Mouse (Mus musculus): ENCODE data around the gene Stk32b.

The Stk32b gene

DNA sequence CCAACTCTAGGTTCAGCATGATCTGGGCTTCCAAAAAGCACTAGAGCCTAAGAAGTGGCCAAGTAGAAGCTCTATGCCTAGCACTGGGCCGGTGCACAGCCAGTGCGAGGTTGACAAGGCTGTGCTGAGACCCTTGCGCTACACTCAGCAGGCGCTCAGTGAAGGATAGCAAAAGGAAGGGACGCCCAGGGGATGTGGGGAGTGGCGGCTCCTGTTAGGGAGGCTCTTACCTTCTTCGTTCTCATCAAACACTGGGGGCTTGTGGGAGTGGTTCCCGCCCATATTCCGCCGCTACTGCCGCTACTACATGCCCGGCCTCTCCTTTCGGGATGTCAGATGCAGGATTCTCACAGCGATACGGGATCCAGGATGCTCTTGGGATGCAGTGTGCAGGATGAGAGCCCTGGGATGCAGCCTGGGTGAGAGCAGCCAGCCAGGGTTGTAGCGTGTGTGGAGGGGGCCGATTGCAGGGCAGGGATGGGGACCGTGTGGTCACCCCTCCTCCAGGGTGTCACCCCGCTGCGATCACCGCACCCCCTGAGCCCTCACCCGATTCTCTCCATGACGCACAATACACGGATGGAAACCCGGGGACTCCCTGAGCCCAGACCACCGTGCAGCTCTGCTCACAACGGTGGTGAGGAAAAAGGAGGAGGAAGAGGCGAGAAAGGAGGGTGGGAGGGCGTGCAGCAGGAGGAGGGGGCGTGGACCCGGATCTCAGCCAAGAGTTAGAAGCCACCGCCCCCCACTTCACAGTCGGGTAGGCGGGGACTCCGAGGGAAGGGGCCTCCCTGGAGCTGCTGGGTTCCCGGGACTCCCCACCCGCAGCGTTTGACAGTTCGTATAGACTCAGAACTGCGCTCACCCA, at the start of gene Stk32b:
TSS of gene Stk32b (minus strand) at position 667 of the 868 bp plus-strand sequence.
- ATAC-seq (ENCODE audit: insufficient number of reproducible peaks, low FRiP score, low TSS enrichment) = 0 out of 2 replicates have a peak, but pooled peaks have one; percentile 19

DNA sequence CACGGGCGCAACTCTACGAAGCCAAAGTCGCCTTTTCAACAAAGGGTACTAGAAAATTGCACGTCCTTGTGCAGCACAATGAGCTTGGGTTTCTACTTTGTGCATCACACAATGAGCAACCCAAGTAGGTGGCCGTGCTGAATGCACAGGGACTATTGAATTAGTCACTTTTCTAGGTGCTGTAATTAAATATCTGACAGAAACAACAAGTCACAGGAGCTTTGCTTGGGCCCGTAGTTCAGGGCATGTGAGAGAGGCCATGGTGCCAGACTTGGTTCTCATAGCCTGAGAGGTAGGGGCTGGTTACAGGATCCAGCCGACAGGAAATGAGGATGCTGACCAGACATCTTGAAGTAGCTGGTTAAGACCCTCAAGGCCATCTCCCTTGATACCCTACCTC, 48.9 kb upstream of the Stk32b start:
- no peak for ATAC-seq (ENCODE audit: insufficient number of reproducible peaks, low FRiP score, low TSS enrichment)

- ATAC-seq (ENCODE audit: insufficient number of reproducible peaks, low FRiP score, low TSS enrichment) = no peak
Observed at GRCm38 (mm10) chr5:37762046-37762445, 45.1 kb upstream of the Stk32b start.

- no peak for ATAC-seq (ENCODE audit: insufficient number of reproducible peaks, low FRiP score, low TSS enrichment)
Observed at GRCm38 (mm10) chr5:37753366-37753765, 36.4 kb upstream of the Stk32b start.

GRCm38 (mm10) chr5:37752027-37752967, 35.3 kb upstream of the Stk32b start:
- peak; percentile 78 for ATAC-seq (ENCODE audit: insufficient number of reproducible peaks, low FRiP score, low TSS enrichment)

GRCm38 (mm10) chr5:37743889-37744707, 27.1 kb upstream of the Stk32b start:
- ATAC-seq (ENCODE audit: insufficient number of reproducible peaks, low FRiP score, low TSS enrichment) = no peak

- no peak for ATAC-seq (ENCODE audit: insufficient number of reproducible peaks, low FRiP score, low TSS enrichment)
Observed at GRCm38 (mm10) chr5:37736213-37736612, 19.2 kb upstream of the Stk32b start.

GRCm38 (mm10) chr5:37735224-37735623, 18.3 kb upstream of the Stk32b start, which contains the start of gene Cytl1:
TSS of gene Cytl1 (plus strand) at chr5:37735519.
- no peak for ATAC-seq (ENCODE audit: insufficient number of reproducible peaks, low FRiP score, low TSS enrichment)

GRCm38 (mm10) chr5:37730781-37731180, 13.8 kb upstream of the Stk32b start:
- no peak for ATAC-seq (ENCODE audit: insufficient number of reproducible peaks, low FRiP score, low TSS enrichment)

DNA sequence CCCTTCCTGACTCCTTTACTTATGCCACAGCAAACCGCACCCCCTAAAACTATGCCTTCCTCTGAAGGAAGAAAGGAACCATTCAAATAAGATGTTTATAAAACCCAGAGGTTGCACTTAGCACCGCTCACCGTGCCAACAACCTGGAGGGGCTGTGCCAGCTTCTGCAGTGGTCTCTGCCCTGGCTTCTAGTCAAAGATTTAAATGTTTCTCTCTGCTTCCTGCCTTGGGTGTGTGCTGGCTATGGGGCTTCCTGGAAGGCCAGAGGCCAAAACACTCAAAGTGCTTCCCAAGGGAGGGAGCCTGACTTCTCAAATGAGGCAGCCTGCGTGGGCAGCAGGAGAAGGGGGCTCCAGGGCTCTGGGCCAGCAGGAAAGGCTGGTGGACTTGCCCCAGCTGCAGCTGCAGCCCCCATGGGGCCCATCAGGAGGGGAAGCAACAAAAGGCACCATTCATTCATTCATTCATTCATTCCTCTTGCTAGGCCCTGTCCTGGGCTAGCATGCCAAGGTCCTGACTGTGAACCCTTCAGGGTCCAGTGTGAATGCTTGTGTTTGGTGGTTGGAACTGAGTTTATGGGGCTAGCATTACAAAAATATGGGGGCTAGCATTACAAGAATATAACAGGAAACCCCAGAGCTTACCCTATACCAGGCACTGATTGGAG, 8.4 kb upstream of the Stk32b start:
- no peak for ATAC-seq (ENCODE audit: insufficient number of reproducible peaks, low FRiP score, low TSS enrichment)

GRCm38 (mm10) chr5:37720670-37721069, 3.7 kb upstream of the Stk32b start:
- no peak for ATAC-seq (ENCODE audit: insufficient number of reproducible peaks, low FRiP score, low TSS enrichment)

DNA sequence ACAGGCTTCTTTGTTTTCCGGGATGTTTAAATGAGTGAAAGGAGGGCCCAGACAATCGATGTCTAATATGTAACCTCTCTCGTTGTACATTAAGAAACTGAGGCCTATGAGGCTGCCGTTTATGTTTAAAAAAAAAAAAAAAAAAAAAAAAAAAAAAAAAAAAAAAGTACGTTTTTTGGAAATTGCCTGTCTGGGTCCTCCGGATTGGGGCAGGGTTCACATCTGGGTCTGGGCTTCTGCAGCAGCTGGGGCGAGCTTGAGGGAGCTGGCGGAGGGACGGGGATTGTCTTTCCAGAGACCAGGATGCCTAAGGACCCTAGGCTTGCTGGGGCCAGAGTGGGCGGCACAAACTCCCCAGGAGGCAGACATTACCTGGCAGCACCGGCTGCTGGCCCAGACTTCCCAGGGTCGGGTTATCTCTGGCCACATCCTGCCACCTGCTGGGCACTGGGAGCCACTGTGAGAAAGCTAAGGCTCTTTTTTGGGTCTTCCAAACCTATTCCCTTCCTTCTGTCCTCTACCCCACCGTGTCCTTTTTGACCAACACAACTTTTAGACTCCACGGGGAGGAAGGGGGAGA, 503 bp upstream of the Stk32b start:
- ATAC-seq (ENCODE audit: insufficient number of reproducible peaks, low FRiP score, low TSS enrichment) = no peak

DNA sequence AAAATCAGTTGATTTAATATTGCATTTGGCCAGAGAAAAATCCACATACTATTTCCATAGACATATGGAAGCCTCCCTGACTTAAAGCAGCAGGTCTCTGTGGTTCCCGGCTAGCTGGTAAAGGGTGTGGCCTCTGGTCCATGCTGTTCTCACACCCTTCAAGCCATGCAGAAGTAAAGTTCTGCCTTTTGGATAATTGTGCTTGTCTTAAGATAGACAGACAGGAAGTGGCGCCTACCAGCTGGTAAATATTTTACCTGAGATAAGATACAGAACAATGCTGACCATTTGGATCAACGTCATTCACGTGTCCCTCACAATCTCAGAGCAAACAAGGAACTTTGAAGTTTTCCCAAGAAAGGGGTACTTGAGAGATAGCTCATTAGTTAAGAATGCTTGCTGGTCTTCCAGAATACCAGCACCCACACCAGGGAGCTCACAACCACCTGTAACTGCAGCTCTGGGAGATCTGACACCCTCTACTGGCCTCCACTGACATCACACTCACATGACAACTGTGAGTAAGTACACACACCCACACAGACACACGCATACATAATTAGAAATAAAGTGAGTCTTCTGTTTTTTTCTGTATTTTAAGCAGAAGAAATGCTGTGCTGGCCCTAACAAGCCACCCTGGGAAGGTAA, 7.6 kb downstream of the Stk32b start:
- no peak for ATAC-seq (ENCODE audit: insufficient number of reproducible peaks, low FRiP score, low TSS enrichment)

DNA sequence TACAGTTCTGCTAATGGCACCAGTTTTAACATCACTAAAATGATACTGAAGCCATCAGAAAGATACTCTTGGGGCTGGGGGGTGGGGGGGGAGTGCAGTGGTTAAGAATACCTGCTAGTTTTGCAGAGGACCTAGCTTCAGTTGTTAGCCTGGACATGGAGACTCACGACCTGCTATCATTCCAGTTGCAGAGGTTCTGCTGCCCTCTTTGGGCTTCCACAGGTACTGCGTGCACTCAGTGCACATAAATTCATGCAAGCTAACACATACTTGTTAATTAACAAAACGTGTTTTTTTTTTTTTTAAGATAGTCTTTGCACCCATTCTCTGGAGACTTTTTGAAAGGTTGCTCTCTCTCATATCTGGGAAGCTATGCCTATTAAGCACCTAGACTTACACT, 8.8 kb downstream of the Stk32b start:
- no peak for ATAC-seq (ENCODE audit: insufficient number of reproducible peaks, low FRiP score, low TSS enrichment)

- no peak for ATAC-seq (ENCODE audit: insufficient number of reproducible peaks, low FRiP score, low TSS enrichment)
Observed at GRCm38 (mm10) chr5:37704962-37705361, 12.0 kb downstream of the Stk32b start.

GRCm38 (mm10) chr5:37699757-37700156, 17.2 kb downstream of the Stk32b start:
- ATAC-seq (ENCODE audit: insufficient number of reproducible peaks, low FRiP score, low TSS enrichment) = no peak

GRCm38 (mm10) chr5:37697286-37697685, 19.7 kb downstream of the Stk32b start:
- ATAC-seq (ENCODE audit: insufficient number of reproducible peaks, low FRiP score, low TSS enrichment) = no peak

DNA sequence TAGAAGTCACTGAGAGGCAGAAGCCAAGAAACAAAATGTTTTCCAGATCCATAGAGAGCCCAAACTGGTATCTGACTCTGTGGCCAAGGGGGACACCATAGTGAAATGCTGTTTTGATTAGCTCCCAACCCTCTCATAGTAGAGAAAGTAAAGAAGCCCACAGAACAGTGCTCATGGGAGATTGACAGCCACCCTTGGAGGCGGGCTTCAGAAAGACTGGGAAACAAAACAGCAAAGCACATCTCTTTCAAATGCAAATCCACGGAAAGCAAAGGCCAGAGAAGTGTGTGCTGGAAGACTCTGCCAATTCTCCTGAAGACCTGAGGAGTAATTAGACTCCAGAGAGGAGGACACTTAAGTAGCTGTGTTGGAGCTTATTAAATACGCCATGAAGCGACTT, 21.2 kb downstream of the Stk32b start:
- ATAC-seq (ENCODE audit: insufficient number of reproducible peaks, low FRiP score, low TSS enrichment) = no peak

GRCm38 (mm10) chr5:37692759-37693158, 24.2 kb downstream of the Stk32b start:
- no peak for ATAC-seq (ENCODE audit: insufficient number of reproducible peaks, low FRiP score, low TSS enrichment)

Data from cerebellum, adult (tissue).